Mouse (Mus musculus) embryo, embryonic 11.5 days (tissue): Measurements from ENCODE around the gene Zkscan4.
"Not testable (repeated sequence)": the region's sequence is repeated elsewhere in the genome, so short reads cannot be mapped to it uniquely, and the experiment has no call there.

ENCODE experiments used
- DNase-seq: peaks from one replicate; pipeline ENCODE4 v3.0.0-alpha.2; 2012; ENCODE audit warnings: low read depth, low spot score

Gene Zkscan4

GRCm38 (mm10) chr13:21478759-21479670 lies at the start of gene Zkscan4, which contains the start of gene Gm10065:
Zkscan4 (plus strand) TSS chr13:21478907.
Gm10065 (minus strand) TSS chr13:21479441.
- peak; percentile 45 for DNase-seq

DNA sequence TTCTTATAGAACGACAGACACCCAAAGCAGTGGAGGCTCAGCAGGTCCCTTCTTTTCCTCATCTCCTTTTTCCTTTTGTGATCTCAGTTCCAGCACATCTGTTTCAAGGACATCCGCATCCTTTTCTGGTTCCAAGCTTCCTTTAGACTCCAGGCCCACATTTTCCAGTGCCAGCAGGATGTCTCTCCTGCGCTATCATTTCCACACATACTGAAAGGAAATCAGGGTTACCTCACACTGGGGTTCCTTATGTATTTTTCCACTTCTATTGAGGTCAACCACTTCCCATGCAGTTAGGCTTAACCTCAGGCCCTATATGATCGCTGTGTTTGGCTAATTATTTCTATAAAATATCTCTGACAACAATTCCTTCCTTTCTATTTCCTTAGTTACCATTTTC lies 43.2 kb upstream of the Zkscan4 start:
- DNase-seq = no peak

DNA sequence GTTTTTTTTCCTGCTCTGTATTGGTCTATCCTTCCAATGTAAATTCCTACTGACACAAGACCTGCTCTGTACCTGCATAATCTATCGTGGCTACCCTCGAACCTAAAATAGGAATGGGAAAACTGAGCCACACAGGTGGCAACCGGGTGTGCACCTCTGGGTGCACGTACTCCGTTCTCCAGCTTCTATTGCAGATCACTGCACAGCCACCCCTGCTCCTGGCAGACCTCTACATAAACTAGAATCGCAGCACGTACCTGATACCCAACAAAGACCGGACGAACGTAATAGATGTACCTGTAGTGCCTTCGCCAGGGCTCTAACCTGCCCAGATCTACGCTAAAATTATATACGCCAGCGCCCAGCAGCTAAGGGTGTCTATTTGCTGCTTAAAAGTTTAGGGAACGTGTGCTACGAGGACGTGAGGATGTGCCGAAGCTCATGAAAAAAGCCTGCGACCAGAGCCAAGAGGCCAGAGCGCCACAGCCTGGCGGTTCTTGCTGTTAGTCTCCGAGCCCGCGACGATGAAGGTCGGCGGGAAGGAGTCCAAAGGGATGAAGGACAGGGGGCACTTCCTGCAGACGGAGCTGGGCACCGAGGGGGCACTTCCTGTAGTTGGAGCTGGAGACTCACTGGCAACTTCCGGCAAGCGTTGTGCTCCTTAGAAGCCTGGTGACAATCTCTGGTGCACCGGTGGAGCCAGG lies 38.1 kb upstream of the Zkscan4 start, which contains the start of gene Pgbd1:
TSS of gene Pgbd1 (minus strand) at position 556 of the 704 bp plus-strand sequence.
- peak; percentile 59 for DNase-seq

GRCm38 (mm10) chr13:21441207-21441572 lies 37.5 kb upstream of the Zkscan4 start:
- no peak for DNase-seq

- DNase-seq = no peak
These were observed 31.9 kb upstream of the Zkscan4 start for GRCm38 (mm10) chr13:21446796-21447195.

DNA sequence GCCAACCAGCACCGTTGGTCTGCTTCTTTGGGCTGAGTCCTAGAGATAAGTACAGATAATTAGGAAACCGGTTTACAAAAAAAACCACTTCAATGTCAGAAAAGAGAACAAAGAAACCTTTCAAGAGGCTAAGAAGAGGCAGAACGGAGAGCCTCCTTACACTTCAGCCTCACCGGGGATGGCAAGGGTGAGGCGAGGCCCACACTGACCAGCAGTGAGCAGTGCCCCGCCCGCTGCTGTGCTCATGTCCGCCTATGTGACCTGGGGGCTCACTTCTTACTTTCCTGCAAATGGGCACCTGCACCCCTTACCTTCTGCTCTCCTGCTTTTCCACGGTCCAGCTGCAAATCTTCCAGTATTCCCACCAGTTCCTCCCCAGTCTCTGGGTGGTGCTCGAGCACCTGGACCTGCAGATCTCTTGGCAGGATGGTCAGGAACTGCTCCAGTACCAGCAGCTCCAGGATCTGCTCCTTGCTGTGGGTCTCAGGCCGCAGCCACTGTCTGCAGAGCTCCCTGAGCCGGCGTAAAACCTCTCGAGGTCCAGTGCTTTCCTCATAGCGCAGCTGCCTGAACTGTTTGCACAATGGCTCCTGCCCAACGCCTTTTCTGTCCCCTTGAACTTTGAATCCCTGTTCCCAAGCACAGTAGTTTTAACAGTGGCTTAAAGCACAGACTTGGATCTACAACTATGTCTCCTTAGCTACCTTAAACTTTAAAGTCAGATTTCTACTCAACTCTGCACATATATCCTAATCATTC lies 30.7 kb upstream of the Zkscan4 start:
- no peak for DNase-seq

DNA sequence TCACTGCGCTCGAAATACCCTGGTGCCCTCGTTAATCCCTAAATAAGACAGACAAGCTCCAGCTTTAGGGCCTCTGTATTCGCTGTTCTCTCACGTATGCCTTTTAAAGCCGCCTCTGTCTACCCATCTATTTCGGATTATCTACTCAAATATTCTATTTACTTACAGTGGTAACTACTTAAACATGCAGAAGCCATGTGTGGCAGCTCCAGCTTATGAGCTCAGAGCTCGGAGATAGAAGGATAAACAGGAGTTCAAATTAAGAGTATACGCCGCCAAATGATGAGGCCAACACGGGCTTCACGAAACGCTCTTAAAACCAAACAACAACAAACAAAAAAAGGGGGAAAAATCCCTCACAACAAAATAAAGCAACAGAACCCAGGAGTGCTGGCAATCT lies 25.7 kb upstream of the Zkscan4 start:
- DNase-seq = no peak

DNA sequence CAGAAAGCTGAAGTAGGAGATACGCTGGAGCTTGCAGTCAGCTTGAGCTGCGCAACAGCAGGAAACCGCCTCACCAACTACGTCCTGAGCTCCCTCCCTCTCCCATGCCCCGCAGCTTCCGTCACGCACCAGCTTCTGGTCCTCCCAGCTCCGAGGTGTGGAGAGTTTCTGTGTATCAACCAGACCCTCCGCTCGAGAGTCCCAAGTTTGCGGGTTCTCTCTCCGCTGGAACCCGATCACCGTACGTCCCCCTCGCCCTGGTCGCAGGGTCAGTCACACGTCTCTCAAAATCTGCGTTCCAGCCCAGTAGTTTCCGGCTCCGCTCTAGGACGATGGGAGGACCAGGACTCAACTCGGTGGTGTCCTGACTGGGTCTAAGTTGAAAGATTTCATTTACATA lies 25.3 kb upstream of the Zkscan4 start, which contains the start of gene Zscan26:
TSS of gene Zscan26 (minus strand) at position 282 of the 400 bp plus-strand sequence.
- peak; percentile 79 for DNase-seq

GRCm38 (mm10) chr13:21454133-21454532 lies 24.6 kb upstream of the Zkscan4 start:
- DNase-seq = no peak

DNA sequence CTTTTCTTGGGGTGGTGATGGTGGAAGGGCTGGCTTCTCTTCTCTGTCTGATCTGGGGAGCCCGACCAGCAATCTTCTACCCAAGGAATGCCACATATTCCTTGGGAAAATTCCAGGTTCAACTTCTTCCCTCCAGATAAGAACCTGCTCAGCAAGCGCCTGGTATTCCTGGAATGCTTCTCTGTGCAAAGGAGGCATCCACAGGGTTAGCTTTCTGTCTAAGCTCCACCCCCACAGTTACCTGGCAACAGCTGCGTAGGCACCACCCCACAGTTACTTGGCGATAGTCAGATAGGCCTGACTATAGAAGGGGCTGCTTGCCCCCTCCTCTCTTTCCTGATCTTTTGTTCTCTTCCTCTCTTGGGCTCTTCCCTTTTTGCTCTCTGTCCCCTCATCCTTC lies 22.4 kb upstream of the Zkscan4 start:
- no peak for DNase-seq

- not testable (repeated sequence) for DNase-seq
These were observed 16.2 kb upstream of the Zkscan4 start for GRCm38 (mm10) chr13:21462516-21462915.

- no peak for DNase-seq
These were observed 11.4 kb upstream of the Zkscan4 start for GRCm38 (mm10) chr13:21467336-21467735.

DNA sequence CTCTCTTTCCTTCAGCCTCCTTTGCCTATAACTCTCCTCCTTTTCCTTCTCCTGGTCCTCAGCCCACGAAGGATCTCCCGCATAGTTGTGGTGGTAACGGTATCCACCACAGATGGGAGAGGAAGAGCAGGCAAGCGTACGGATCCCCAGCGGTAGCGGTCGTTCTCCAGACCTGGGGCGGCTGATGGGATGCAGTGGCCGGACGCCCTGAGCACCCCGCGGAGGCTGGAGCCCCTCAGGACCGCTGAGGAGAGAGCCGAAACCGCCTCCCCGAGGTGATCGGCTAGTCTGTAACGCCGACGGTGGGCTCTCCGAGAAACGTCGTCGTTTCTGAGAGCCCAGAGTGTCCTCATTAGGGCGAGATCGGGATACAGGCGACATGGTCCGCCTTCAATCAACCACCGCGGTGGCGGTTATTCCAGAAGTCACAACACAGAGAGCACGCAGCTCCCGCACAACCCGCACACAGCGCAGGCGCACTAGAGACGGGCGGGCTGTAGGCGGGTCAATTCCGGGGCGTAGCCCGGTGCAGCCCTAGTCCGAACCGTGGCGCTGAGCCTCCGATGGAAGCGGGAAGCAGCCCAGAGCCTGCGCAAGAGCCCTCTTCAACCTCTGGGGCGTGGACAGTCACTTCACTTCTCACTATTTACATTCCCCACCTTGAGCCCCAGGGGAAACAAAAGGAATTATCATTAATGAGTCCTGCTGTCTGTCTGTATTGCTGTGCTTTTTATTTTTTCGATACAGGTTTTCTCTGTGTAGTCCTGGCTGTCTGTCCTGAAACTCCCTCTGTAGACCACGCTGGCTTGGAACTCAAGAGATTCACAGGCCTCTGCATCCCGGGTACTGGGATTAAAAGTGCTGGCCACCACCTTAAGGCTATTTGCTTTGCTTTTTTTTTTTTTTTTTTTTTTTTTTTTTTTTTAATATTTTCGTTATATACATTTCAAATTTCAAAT lies 10.4 kb upstream of the Zkscan4 start, which contains the start of gene Nkapl:
TSS of gene Nkapl (minus strand) at position 449 of the 959 bp plus-strand sequence.
- peak; percentile 75 for DNase-seq

DNA sequence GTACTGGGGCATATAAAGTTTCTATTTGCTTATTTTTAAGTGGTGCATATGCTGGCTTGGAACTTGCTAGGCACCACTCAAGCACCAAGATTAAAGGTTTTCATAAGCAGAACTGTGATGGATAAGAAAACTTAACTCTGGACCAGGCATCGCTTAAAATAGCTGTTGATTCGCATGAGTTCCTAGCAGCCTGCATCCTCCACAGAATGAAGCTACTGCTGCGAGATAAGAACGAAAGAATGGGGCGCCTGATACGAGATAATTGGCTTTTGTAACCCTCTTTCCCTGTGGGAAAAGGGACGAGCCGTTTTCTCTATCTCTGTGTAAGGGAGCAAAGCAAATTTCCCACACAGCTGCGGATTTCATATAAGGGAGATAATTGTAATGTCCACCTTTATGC lies 9.6 kb upstream of the Zkscan4 start:
- DNase-seq = no peak

DNA sequence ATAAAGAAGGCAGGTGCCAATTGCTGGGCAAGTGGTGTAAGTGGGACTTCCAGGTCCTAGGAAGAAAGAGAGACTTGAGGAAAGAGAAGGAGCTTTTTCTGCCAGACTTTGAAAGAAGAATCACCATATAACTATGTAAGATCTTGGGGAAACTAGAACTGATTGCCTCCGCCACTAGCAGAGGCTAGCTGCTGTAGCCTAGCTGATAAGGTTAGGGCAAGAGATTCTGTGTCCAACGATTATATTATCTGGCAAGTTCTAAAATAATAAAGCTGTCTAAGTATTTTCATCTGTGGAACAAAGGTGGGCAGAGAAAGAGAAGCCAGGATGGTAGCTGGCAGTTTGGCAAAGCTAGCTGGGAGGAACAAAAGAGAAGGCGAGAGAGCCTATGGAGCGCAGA lies 6.3 kb upstream of the Zkscan4 start:
- DNase-seq = no peak

DNA sequence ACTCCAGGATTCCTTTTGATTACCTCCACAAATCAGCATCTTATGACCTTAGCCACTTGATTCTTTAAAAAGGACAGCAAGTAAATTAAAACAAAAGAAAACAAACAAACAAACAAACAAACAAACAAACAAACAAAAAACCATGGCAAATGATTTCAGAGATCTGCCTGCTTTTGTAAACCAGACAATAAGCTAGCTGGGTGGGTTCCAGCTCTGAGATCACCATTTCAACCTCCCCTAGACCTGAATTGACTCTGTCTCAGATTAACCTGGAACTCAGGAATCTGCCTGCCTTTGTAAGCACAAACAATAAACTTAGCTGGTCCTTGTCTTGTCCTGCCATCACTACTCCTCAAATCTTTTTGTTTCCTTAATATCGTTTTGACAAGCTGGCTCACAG lies 8.2 kb downstream of the Zkscan4 start:
- DNase-seq = no peak

DNA sequence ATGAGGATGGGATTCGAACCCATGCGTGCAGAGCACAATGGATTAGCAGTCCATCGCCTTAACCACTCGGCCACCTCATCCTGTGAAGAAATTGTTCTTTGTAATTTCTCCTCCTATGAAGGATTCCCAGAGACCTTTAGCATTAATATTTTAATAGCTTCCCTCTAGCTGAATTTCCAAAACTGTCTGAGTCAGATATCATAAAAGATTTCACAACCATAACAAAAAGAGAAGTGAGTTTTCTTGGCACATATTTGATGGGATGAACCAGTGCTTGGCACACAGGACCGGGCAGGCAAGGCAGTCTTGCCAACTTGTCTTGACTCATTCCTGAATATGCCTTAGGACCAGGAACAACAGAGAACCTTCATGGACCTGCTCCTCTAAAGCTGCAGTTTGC lies 14.1 kb downstream of the Zkscan4 start:
- DNase-seq = no peak

GRCm38 (mm10) chr13:21495080-21495479 lies 16.4 kb downstream of the Zkscan4 start, which contains the start of gene AK157302:
AK157302 (plus strand) TSS chr13:21495223.
- DNase-seq = no peak

DNA sequence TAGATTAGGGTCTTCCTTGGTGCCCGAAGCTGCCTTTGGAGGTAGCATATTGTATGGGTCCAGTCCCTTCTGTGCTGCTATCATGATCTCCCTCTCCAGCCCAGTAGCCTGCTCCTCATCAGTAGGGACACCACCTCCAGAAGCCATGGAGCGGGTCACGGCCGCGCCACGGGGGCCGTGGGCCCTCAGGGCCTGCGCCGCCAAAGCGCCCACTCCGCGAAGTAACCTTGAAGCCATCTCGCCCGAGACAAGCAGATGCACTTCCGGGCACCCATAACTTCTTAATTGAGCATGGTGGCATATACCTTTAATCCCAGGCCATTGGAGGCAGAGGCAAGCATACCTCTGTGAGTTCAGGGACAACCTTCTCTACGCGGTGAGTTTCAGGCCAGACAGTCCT lies 22.5 kb downstream of the Zkscan4 start, which contains the start of gene Gm11273:
TSS of gene Gm11273 (minus strand) at position 237 of the 400 bp plus-strand sequence.
- DNase-seq = not testable (repeated sequence)

DNA sequence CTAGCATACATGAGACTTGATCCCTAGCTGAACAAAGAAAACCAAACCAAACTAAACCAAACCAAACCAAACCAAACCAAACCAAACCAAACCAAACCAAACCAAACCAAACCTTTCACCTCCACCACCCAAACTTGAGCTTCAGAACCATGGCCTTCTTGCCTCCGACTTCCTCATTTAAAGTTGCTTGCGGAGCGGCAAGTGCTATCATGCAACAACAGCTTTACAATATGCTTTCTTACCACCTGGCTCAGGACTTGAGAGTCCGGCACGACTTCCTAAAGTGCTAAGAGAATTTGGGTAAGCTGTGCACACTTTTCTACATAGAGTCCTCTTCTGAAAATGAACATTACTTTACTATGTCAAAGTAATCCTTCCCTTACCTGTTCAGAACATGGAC lies 23.6 kb downstream of the Zkscan4 start:
- no peak for DNase-seq
